Comparison of ENCODE assay signal across 7 mouse cellular contexts in the genomic region with DNA sequence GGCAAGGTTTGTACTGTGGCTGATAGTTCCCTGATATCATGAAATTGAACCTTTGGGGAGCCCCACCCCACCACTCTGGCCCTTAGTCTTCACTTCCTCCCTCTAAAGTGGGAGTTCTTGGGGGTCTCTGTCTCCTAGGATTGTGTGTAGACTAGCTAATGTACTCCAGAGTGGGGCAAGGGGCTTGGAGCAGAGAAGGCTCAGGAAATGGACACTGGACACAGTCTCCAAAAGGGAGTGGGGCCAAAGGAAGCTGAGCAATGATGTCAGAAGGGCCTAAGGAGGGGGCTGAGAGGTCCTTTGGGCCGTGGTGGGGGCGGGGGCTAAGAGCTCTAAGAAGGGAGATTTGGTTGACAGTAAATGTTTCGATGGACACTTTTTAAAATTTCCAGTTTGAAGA. TPM values are rescaled to one million over a fixed set of nuclear protein-coding genes. Genes with fewer than 3 reads are reported as not detected.
A peak's percentile ranks its signal among the peaks of the same experiment; 100 is the strongest.
DNase-seq lines count a peak whose midpoint lies in the region; ATAC-seq and TF ChIP-seq lines count a peak whose summit lies in the region.

No protein-coding gene starts in this region.

- H3K4me1 ChIP-seq in neural tube, embryonic 11.5 days (ENCODE audit: control insufficient read depth, insufficient read depth, low read length) = peaks cover 13% of the 10 kb centered on the region
- peaks cover 41% of the 10 kb centered on the region for H3K4me1 ChIP-seq in forebrain, embryonic 16.5 days (replicated peaks; ENCODE audit: control insufficient read depth, insufficient read depth, low read length)
- H3K4me1 ChIP-seq in liver, embryonic 12.5 days = peaks cover 92% of the 10 kb centered on the region
- peaks cover 34% of the 10 kb centered on the region for H3K4me1 ChIP-seq in stomach, postnatal 0 days (replicated peaks; ENCODE audit: control insufficient read depth, insufficient read depth)

- no peak for TF ChIP-seq CTCF in stomach, postnatal 0 days (IDR thresholded peaks at IDR 0.05; ENCODE audit: low read depth)

- 86% methylated on average over 3 of the region's 3 CpGs for WGBS in neural tube, embryonic 11.5 days
- WGBS in forebrain, embryonic 16.5 days = 96% methylated on average over 3 of the region's 3 CpGs
- WGBS in liver, embryonic 12.5 days (ENCODE audit: insufficient replicate concordance) = 42% methylated on average over 3 of the region's 3 CpGs
- WGBS in stomach, postnatal 0 days = 54% methylated on average over 3 of the region's 3 CpGs

- intact Hi-C loops in gastrocnemius, postnatal 14 days (cut with DNase I; ENCODE audit: low total_unique reads) = no loop called here

- no peaks in the 10 kb centered on the region for H3K9me3 ChIP-seq in neural tube, embryonic 11.5 days (ENCODE audit: control insufficient read depth, low read length)
- H3K9me3 ChIP-seq in forebrain, embryonic 16.5 days (ENCODE audit: control insufficient read depth, low read length) = no peaks in the 10 kb centered on the region
- no peaks in the 10 kb centered on the region for H3K9me3 ChIP-seq in liver, embryonic 12.5 days (replicated peaks)
- H3K9me3 ChIP-seq in stomach, postnatal 0 days (ENCODE audit: control insufficient read depth, low read length) = no peaks in the 10 kb centered on the region

- ATAC-seq in neural tube, embryonic 11.5 days (ENCODE audit: insufficient read depth, low FRiP score, low TSS enrichment) = no peak
- ATAC-seq in forebrain, embryonic 16.5 days = no peak
- ATAC-seq in liver, embryonic 12.5 days = no peak
- no peak for ATAC-seq in stomach, postnatal 0 days (ENCODE audit: low FRiP score, low TSS enrichment)

- no peak overlapping the region for H3K27ac ChIP-seq in neural tube, embryonic 11.5 days (ENCODE audit: low read depth, low read length)
- H3K27ac ChIP-seq in forebrain, embryonic 16.5 days (ENCODE audit: low read length) = no peak overlapping the region
- H3K27ac ChIP-seq in liver, embryonic 12.5 days = peak overlapping the region; percentile 52
- H3K27ac ChIP-seq in stomach, postnatal 0 days (replicated peaks) = no peak overlapping the region; the same call in 1 of the 2 replicates

- H3K36me3 ChIP-seq in neural tube, embryonic 11.5 days (ENCODE audit: control insufficient read depth, insufficient read depth, low read length) = no peaks in the 10 kb centered on the region
- H3K36me3 ChIP-seq in forebrain, embryonic 16.5 days (ENCODE audit: control insufficient read depth, insufficient read depth) = no peaks in the 10 kb centered on the region
- peaks cover 9% of the 10 kb centered on the region; the same call in 1 of the 2 replicates for H3K36me3 ChIP-seq in liver, embryonic 12.5 days
- no peaks in the 10 kb centered on the region; the same call in 1 of the 2 replicates for H3K36me3 ChIP-seq in stomach, postnatal 0 days (ENCODE audit: control insufficient read depth, insufficient read depth, low read length)

- peak overlapping the region; percentile 16 for H3K9ac ChIP-seq in neural tube, embryonic 11.5 days (ENCODE audit: low read length)
- 0 out of 2 replicates have a peak overlapping the region, but pooled peaks have one; percentile 87 for H3K9ac ChIP-seq in forebrain, embryonic 16.5 days (replicated peaks; ENCODE audit: low read depth, low read length)
- peak overlapping the region; percentile 85 for H3K9ac ChIP-seq in liver, embryonic 12.5 days
- peak overlapping the region; percentile 96 for H3K9ac ChIP-seq in stomach, postnatal 0 days (ENCODE audit: low read length)

- peak overlapping the region; percentile 4; the same call in 1 of the 2 replicates for H3K4me3 ChIP-seq in neural tube, embryonic 11.5 days (ENCODE audit: low read depth, low read length)
- no peak overlapping the region; the same call in 1 of the 2 replicates for H3K4me3 ChIP-seq in forebrain, embryonic 16.5 days (replicated peaks; ENCODE audit: low read length)
- H3K4me3 ChIP-seq in liver, embryonic 12.5 days = peak overlapping the region; percentile 75
- H3K4me3 ChIP-seq in stomach, postnatal 0 days (ENCODE audit: low read depth, low read length) = peak overlapping the region; percentile 98

- H3K27me3 ChIP-seq in neural tube, embryonic 11.5 days (ENCODE audit: control insufficient read depth, insufficient read depth, low read length) = no peaks in the 10 kb centered on the region
- H3K27me3 ChIP-seq in forebrain, embryonic 16.5 days (replicated peaks; ENCODE audit: control insufficient read depth, insufficient read depth, low read length) = no peaks in the 10 kb centered on the region
- H3K27me3 ChIP-seq in liver, embryonic 12.5 days (replicated peaks) = no peaks in the 10 kb centered on the region
- H3K27me3 ChIP-seq in stomach, postnatal 0 days (ENCODE audit: control insufficient read depth, insufficient read depth, low read length) = no peaks in the 10 kb centered on the region

- TF ChIP-seq EP300 in stomach, postnatal 0 days (optimal IDR thresholded peaks at IDR 0.05) = no peak

- DNase-seq in neural tube, embryonic 11.5 days (ENCODE audit: low spot score) = no peak
- DNase-seq in neural tube, embryonic 10.5 days (ENCODE audit: extremely low spot score, low spot score) = no peak
- no peak for DNase-seq in stomach, postnatal 0 days (ENCODE audit: low spot score)
- DNase-seq in gastrocnemius, postnatal 14 days = no peak
- no peak for DNase-seq in layer of hippocampus, postnatal 10 days (ENCODE audit: low spot score in 2 of 2)

- H3K4me2 ChIP-seq in neural tube, embryonic 11.5 days (ENCODE audit: low read depth) = peak overlapping the region; percentile 94
- peak overlapping the region; percentile 83 for H3K4me2 ChIP-seq in forebrain, embryonic 16.5 days (ENCODE audit: low read length)
- peak overlapping the region; percentile 95 for H3K4me2 ChIP-seq in liver, embryonic 12.5 days
- peak overlapping the region; percentile 92 for H3K4me2 ChIP-seq in stomach, postnatal 0 days (replicated peaks; ENCODE audit: low read depth)

RNA-seq across cellular contexts. Expression of gene Cd81, which starts 2.5 kb away (rescaled TPM):
- polyA plus RNA-seq in neural tube, embryonic 11.5 days (2014; fragmentation: Nextera tagmentation; extraction: Ambion mirVana) = 282 and 291 TPM in 2 replicates
- polyA plus RNA-seq in forebrain, embryonic 16.5 days (2015; fragmentation: Nextera tagmentation; extraction: Ambion mirVana) = 319 and 342 TPM in 2 replicates
- polyA plus RNA-seq in liver, embryonic 12.5 days (2016; fragmentation: Nextera tagmentation; extraction: Ambion mirVana) = 154 TPM in 2 replicates
- polyA plus RNA-seq in stomach, postnatal 0 days (2015; fragmentation: Nextera tagmentation; extraction: Ambion mirVana) = 372 and 381 TPM in 2 replicates
- total RNA-seq in gastrocnemius, postnatal 14 days (2021) = 100 to 1,000 TPM; 176 to 209 TPM
- 100 to 1,000 TPM; 395 to 401 TPM for total RNA-seq in layer of hippocampus, postnatal 10 days (2021)

RNA-seq across cellular contexts. Expression of gene Tssc4, which starts 14.0 kb away (rescaled TPM):
- polyA plus RNA-seq in neural tube, embryonic 11.5 days (2014; fragmentation: Nextera tagmentation; extraction: Ambion mirVana) = 68.8 and 70.2 TPM in 2 replicates
- 99.7 and 109 TPM in 2 replicates for polyA plus RNA-seq in forebrain, embryonic 16.5 days (2015; fragmentation: Nextera tagmentation; extraction: Ambion mirVana)
- polyA plus RNA-seq in liver, embryonic 12.5 days (2016; fragmentation: Nextera tagmentation; extraction: Ambion mirVana) = 50.2 and 50.5 TPM in 2 replicates
- polyA plus RNA-seq in stomach, postnatal 0 days (2015; fragmentation: Nextera tagmentation; extraction: Ambion mirVana) = 44.7 and 46.9 TPM in 2 replicates
- total RNA-seq in gastrocnemius, postnatal 14 days (2021) = 10 to 100 TPM in 1 of 2 experiments, 1 to 10 TPM in 1; 9.8 to 12.2 TPM
- 10 to 100 TPM; 41.9 to 46.0 TPM for total RNA-seq in layer of hippocampus, postnatal 10 days (2021)

RNA-seq across cellular contexts. Expression of gene Trpm5, which starts 39.4 kb away (rescaled TPM):
- 0.68 and 0.77 TPM in 2 replicates for polyA plus RNA-seq in neural tube, embryonic 11.5 days (2014; fragmentation: Nextera tagmentation; extraction: Ambion mirVana)
- 1.1 and 1.2 TPM in 2 replicates for polyA plus RNA-seq in forebrain, embryonic 16.5 days (2015; fragmentation: Nextera tagmentation; extraction: Ambion mirVana)
- polyA plus RNA-seq in liver, embryonic 12.5 days (2016; fragmentation: Nextera tagmentation; extraction: Ambion mirVana) = 1.3 and 1.6 TPM in 2 replicates
- 2.0 and 3.3 TPM in 2 replicates for polyA plus RNA-seq in stomach, postnatal 0 days (2015; fragmentation: Nextera tagmentation; extraction: Ambion mirVana)
- total RNA-seq in gastrocnemius, postnatal 14 days (2021) = under 1 TPM; 0.38 to 0.51 TPM
- total RNA-seq in layer of hippocampus, postnatal 10 days (2021) = under 1 TPM; 0.31 to 0.59 TPM

RNA-seq across cellular contexts. Expression of gene Tspan32, which starts 50.2 kb away (rescaled TPM):
- 4.4 and 4.6 TPM in 2 replicates for polyA plus RNA-seq in neural tube, embryonic 11.5 days (2014; fragmentation: Nextera tagmentation; extraction: Ambion mirVana)
- polyA plus RNA-seq in forebrain, embryonic 16.5 days (2015; fragmentation: Nextera tagmentation; extraction: Ambion mirVana) = 0.32 and 0.53 TPM in 2 replicates
- polyA plus RNA-seq in liver, embryonic 12.5 days (2016; fragmentation: Nextera tagmentation; extraction: Ambion mirVana) = 105 and 106 TPM in 2 replicates
- polyA plus RNA-seq in stomach, postnatal 0 days (2015; fragmentation: Nextera tagmentation; extraction: Ambion mirVana) = 0.61 and 0.98 TPM in 2 replicates
- under 1 TPM; 0.22 to 0.47 TPM for total RNA-seq in gastrocnemius, postnatal 14 days (2021)
- total RNA-seq in layer of hippocampus, postnatal 10 days (2021) = not detected

RNA-seq across cellular contexts. Expression of gene Kcnq1, which starts 51.2 kb away (rescaled TPM):
- polyA plus RNA-seq in neural tube, embryonic 11.5 days (2014; fragmentation: Nextera tagmentation; extraction: Ambion mirVana) = 1.6 and 1.7 TPM in 2 replicates
- 1.0 and 1.1 TPM in 2 replicates for polyA plus RNA-seq in forebrain, embryonic 16.5 days (2015; fragmentation: Nextera tagmentation; extraction: Ambion mirVana)
- 0.21 and 0.61 TPM in 2 replicates for polyA plus RNA-seq in liver, embryonic 12.5 days (2016; fragmentation: Nextera tagmentation; extraction: Ambion mirVana)
- 17.8 and 21.2 TPM in 2 replicates for polyA plus RNA-seq in stomach, postnatal 0 days (2015; fragmentation: Nextera tagmentation; extraction: Ambion mirVana)
- total RNA-seq in gastrocnemius, postnatal 14 days (2021) = 1 to 10 TPM in 1 of 2 experiments, under 1 TPM in 1; 0.84 to 1.4 TPM
- 1 to 10 TPM; 1.0 to 2.3 TPM for total RNA-seq in layer of hippocampus, postnatal 10 days (2021)

Comparison
In these comparisons a context has a peak if more than half of its experiments do, and no peak if none do; other contexts are left out.
1. H3K9ac ChIP-seq: peak in every context shown above with its lines; median percentile 96 in stomach, postnatal 0 days; 87 in forebrain, embryonic 16.5 days; 85 in liver, embryonic 12.5 days; 16 in neural tube, embryonic 11.5 days.